19 mouse cellular contexts compared by ENCODE assay signal in the genomic region with DNA sequence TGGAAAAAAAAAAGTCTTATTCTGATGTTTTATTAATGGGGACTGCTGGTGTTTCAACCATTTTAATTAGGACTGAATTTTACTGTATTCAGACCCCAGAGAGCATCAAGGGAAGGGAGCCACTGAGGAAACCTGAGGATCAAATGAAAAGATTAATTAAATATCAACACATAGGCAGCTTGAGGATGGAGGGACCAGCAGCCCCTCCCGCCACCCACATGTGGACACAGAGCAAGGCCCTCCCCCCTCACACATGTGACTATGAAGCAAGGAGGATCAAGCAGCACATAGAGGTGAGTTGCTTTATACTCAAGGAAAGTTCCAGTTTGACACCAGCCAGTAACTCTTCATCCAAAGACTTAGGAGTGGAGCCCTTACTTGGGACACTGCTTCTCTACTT.
A peak's percentile ranks its signal among the peaks of the same experiment; 100 is the strongest.
DNase-seq lines count a peak whose midpoint lies in the region; ATAC-seq and TF ChIP-seq lines count a peak whose summit lies in the region.
"Had no signal": no experiment of that assay in that cellular context is flagged by ENCODE, and none has a peak within 500 bp of the region (broad histone marks: within the 10 kb centered on the region; RNA-seq: fewer than 3 reads in every experiment).

No protein-coding gene starts in this region.

- H3K27ac ChIP-seq in midbrain, embryonic 14.5 days (replicated peaks; ENCODE audit: low read depth, low read length): no peak overlapping the region
- no peak overlapping the region for H3K27ac ChIP-seq in midbrain, embryonic 10.5 days (replicated peaks)
- H3K27ac ChIP-seq in midbrain, embryonic 15.5 days: no peak overlapping the region
- H3K27ac ChIP-seq in midbrain, postnatal 0 days (ENCODE audit: low read depth, low read length): no peak overlapping the region
- H3K27ac ChIP-seq: embryonic facial prominence, embryonic 10.5 days; embryonic facial prominence, embryonic 12.5 days; forebrain, embryonic 13.5 days; forebrain, embryonic 15.5 days had no signal

- H3K9me3 ChIP-seq in midbrain, embryonic 14.5 days (ENCODE audit: control insufficient read depth, low read length): no peaks in the 10 kb centered on the region
- no peaks in the 10 kb centered on the region for H3K9me3 ChIP-seq in midbrain, embryonic 10.5 days (replicated peaks)
- no peaks in the 10 kb centered on the region for H3K9me3 ChIP-seq in midbrain, embryonic 15.5 days
- H3K9me3 ChIP-seq in midbrain, postnatal 0 days (ENCODE audit: low read length): no peaks in the 10 kb centered on the region
- H3K9me3 ChIP-seq: embryonic facial prominence, embryonic 10.5 days; embryonic facial prominence, embryonic 12.5 days; forebrain, embryonic 13.5 days; forebrain, embryonic 15.5 days had no signal

- H3K4me3 ChIP-seq in midbrain, embryonic 14.5 days (replicated peaks; ENCODE audit: low read depth, low read length): no peak overlapping the region
- H3K4me3 ChIP-seq in midbrain, embryonic 10.5 days: no peak overlapping the region
- no peak overlapping the region for H3K4me3 ChIP-seq in midbrain, embryonic 15.5 days
- H3K4me3 ChIP-seq in midbrain, postnatal 0 days (ENCODE audit: low read depth, low read length): no peak overlapping the region
- H3K4me3 ChIP-seq: embryonic facial prominence, embryonic 10.5 days; embryonic facial prominence, embryonic 12.5 days; forebrain, embryonic 13.5 days; forebrain, embryonic 15.5 days had no signal

- ATAC-seq in midbrain, embryonic 14.5 days (ENCODE audit: low FRiP score, low TSS enrichment): peak; percentile 60; the same call in 1 of the 2 replicates
- ATAC-seq in midbrain, embryonic 15.5 days (replicated peaks): peak; percentile 75
- ATAC-seq in midbrain, postnatal 0 days (ENCODE audit: low FRiP score): 0 out of 2 replicates have a peak, but pooled peaks have one; percentile 52
- ATAC-seq: forebrain, embryonic 13.5 days; forebrain, embryonic 15.5 days had no signal

- H3K4me2 ChIP-seq in midbrain, embryonic 14.5 days (ENCODE audit: low read length): no peak overlapping the region
- no peak overlapping the region for H3K4me2 ChIP-seq in midbrain, embryonic 15.5 days
- H3K4me2 ChIP-seq in midbrain, postnatal 0 days (ENCODE audit: low read depth, low read length, poor library complexity, severe bottlenecking): no peak overlapping the region
- H3K4me2 ChIP-seq: embryonic facial prominence, embryonic 12.5 days; forebrain, embryonic 13.5 days; forebrain, embryonic 15.5 days had no signal

- peaks cover 17% of the 10 kb centered on the region; the same call in 1 of the 2 replicates for H3K4me1 ChIP-seq in midbrain, embryonic 14.5 days (ENCODE audit: control insufficient read depth, insufficient read depth, low read length)
- H3K4me1 ChIP-seq in midbrain, embryonic 10.5 days: peaks cover 25% of the 10 kb centered on the region
- peaks cover 16% of the 10 kb centered on the region for H3K4me1 ChIP-seq in midbrain, embryonic 15.5 days
- H3K4me1 ChIP-seq in midbrain, postnatal 0 days (ENCODE audit: insufficient read depth, low read length): no peaks in the 10 kb centered on the region
- H3K4me1 ChIP-seq: embryonic facial prominence, embryonic 12.5 days had no signal

- intact Hi-C loops in heart, postnatal 25 days (cut with DNase I): no loop called here

- no peak overlapping the region for H3K9ac ChIP-seq in midbrain, embryonic 14.5 days (replicated peaks; ENCODE audit: low read length)
- no peak overlapping the region for H3K9ac ChIP-seq in midbrain, embryonic 15.5 days
- no peak overlapping the region for H3K9ac ChIP-seq in midbrain, postnatal 0 days (replicated peaks; ENCODE audit: low read length, poor library complexity, severe bottlenecking)
- H3K9ac ChIP-seq: embryonic facial prominence, embryonic 12.5 days; forebrain, embryonic 13.5 days; forebrain, embryonic 15.5 days had no signal

- no peaks in the 10 kb centered on the region for H3K27me3 ChIP-seq in midbrain, embryonic 14.5 days (ENCODE audit: control insufficient read depth, insufficient read depth, low read length)
- H3K27me3 ChIP-seq in midbrain, embryonic 10.5 days (ENCODE audit: low read depth, poor library complexity, severe bottlenecking): peaks cover 4% of the 10 kb centered on the region; the same call in 1 of the 2 replicates
- H3K27me3 ChIP-seq in midbrain, embryonic 15.5 days (replicated peaks): no peaks in the 10 kb centered on the region
- no peaks in the 10 kb centered on the region for H3K27me3 ChIP-seq in midbrain, postnatal 0 days (ENCODE audit: insufficient read depth, low read length)
- H3K27me3 ChIP-seq: embryonic facial prominence, embryonic 12.5 days; forebrain, embryonic 15.5 days had no signal

- no peaks in the 10 kb centered on the region for H3K36me3 ChIP-seq in midbrain, embryonic 14.5 days (ENCODE audit: control insufficient read depth, insufficient read depth, low read length)
- H3K36me3 ChIP-seq in midbrain, embryonic 10.5 days: no peaks in the 10 kb centered on the region
- H3K36me3 ChIP-seq in midbrain, embryonic 15.5 days (replicated peaks): no peaks in the 10 kb centered on the region
- no peaks in the 10 kb centered on the region for H3K36me3 ChIP-seq in midbrain, postnatal 0 days (ENCODE audit: insufficient read depth, low read length)
- H3K36me3 ChIP-seq: embryonic facial prominence, embryonic 10.5 days; embryonic facial prominence, embryonic 12.5 days; forebrain, embryonic 15.5 days had no signal

- no peak for TF ChIP-seq CTCF in midbrain, postnatal 0 days (IDR thresholded peaks at IDR 0.05)

- 75% methylated on average over 1 of the region's 1 CpGs for WGBS in midbrain, embryonic 14.5 days
- 83% methylated on average over 1 of the region's 1 CpGs for WGBS in midbrain, embryonic 10.5 days
- 64% methylated on average over 1 of the region's 1 CpGs for WGBS in midbrain, embryonic 15.5 days
- WGBS in midbrain, postnatal 0 days: 69% methylated on average over 1 of the region's 1 CpGs

- peak; percentile 33 for DNase-seq in midbrain, embryonic 14.5 days
- DNase-seq in midbrain, embryonic 10.5 days (ENCODE audit: low spot score): no peak
- no peak for DNase-seq in midbrain, postnatal 0 days (ENCODE audit: low spot score)
- no peak for DNase-seq in left cerebral cortex, adult 9 months (ENCODE audit: low spot score in 2 of 2)
- DNase-seq in heart, postnatal 25 days (ENCODE audit: low spot score): no peak
- DNase-seq in thymus, postnatal 25 days: no peak
- DNase-seq: adrenal gland, adult 2 months; adrenal gland, postnatal 10 days; adrenal gland, postnatal 25 days; cerebellum, adult 11-12 months; cerebellum, adult 2 months; cerebellum, adult 9-10 months; cerebellum, postnatal 10 days; cerebellum, postnatal 25 days had no signal
